8 mouse cellular contexts compared by ENCODE assay signal in the genomic region with DNA sequence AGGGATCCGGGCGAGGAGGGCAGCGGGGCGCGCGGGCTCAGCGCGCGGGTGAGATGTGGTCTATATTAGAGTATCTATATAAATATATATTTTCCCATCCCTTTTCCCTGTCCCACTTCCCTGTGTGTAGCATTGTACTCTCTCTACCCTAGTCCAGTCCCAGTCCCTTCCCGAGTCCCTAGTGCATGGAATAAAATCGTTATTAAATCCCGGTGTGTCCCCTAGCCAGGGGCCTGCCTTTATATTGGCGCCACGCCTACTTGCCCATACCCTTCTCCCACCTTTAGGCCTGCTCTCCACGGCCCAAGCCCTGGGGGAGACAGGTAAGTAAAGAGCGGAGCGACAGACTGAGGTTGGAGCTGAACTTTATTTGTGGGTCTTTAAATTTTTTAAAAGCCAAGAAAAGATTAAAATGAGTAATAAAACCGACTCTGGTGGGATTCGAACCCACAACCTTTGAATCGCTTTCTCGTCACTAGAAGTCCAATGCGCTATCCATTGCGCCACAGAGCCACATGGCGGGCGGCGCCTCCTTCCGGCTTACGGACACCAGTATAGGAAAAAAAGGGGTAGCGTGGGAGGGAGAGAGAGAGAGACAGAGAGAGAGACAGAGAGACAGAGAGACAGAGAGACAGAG. TPM values are rescaled to one million over a fixed set of nuclear protein-coding genes. Genes with fewer than 3 reads are reported as not detected.
A peak's percentile ranks its signal among the peaks of the same experiment; 100 is the strongest.
DNase-seq lines count a peak whose midpoint lies in the region; ATAC-seq and TF ChIP-seq lines count a peak whose summit lies in the region.

No protein-coding gene starts in this region.

- H3K4me1 ChIP-seq in G1E (ENCODE audit: insufficient read depth, low read depth, low read length) = peaks cover 67% of the 10 kb centered on the region
- peaks cover 45% of the 10 kb centered on the region for H3K4me1 ChIP-seq in forebrain, embryonic 15.5 days
- H3K4me1 ChIP-seq in hindbrain, embryonic 10.5 days (replicated peaks) = peaks cover 62% of the 10 kb centered on the region
- peaks cover 44% of the 10 kb centered on the region for H3K4me1 ChIP-seq in lung, embryonic 15.5 days

- no peak for TF ChIP-seq CTCF in G1E (IDR thresholded peaks at IDR 0.05; ENCODE audit: low read depth, low read length)

- WGBS in forebrain, embryonic 15.5 days = under 1% methylated on average over 29 of the region's 29 CpGs
- under 1% methylated on average over 29 of the region's 29 CpGs for WGBS in hindbrain, embryonic 10.5 days
- WGBS in lung, embryonic 15.5 days = 2% methylated on average over 29 of the region's 29 CpGs

- no peaks in the 10 kb centered on the region for H3K36me3 ChIP-seq in G1E (replicated peaks)
- no peaks in the 10 kb centered on the region for H3K36me3 ChIP-seq in forebrain, embryonic 15.5 days
- no peaks in the 10 kb centered on the region for H3K36me3 ChIP-seq in hindbrain, embryonic 10.5 days
- H3K36me3 ChIP-seq in lung, embryonic 15.5 days = no peaks in the 10 kb centered on the region

- peaks cover 17% of the 10 kb centered on the region for H3K27me3 ChIP-seq in G1E (ENCODE audit: insufficient read depth, low read length)
- no peaks in the 10 kb centered on the region for H3K27me3 ChIP-seq in forebrain, embryonic 15.5 days
- H3K27me3 ChIP-seq in hindbrain, embryonic 10.5 days (ENCODE audit: insufficient read depth, poor library complexity, severe bottlenecking) = peaks cover 54% of the 10 kb centered on the region
- peaks cover 3% of the 10 kb centered on the region; the same call in 1 of the 2 replicates for H3K27me3 ChIP-seq in lung, embryonic 15.5 days

- no peak for DNase-seq in G1E (ENCODE audit: low spot score)
- peak; percentile 93 for DNase-seq in c-Kit-positive CD71-positive TER-119-positive erythroid progenitor cells, embryonic 14.5 days (ENCODE audit: low spot score)
- DNase-seq in hindbrain, embryonic 10.5 days (ENCODE audit: low spot score) = peak; percentile 96
- DNase-seq in layer of hippocampus, adult 9-10 months (ENCODE audit: low spot score) = peak; percentile 95
- peak; percentile 90 for DNase-seq in ovary, postnatal 14 days (ENCODE audit: low spot score)
- peak; percentile 88 for DNase-seq in thymus, postnatal 14 days

- no peak for ATAC-seq in G1E (ENCODE audit: extremely low read depth, insufficient number of reproducible peaks, low FRiP score, poor library complexity, severe bottlenecking)
- peak; percentile 17 for ATAC-seq in forebrain, embryonic 15.5 days (replicated peaks)
- ATAC-seq in lung, embryonic 15.5 days (ENCODE audit: borderline replicate concordance, extremely low read depth, low FRiP score, low TSS enrichment) = peak; percentile 1

- no peaks in the 10 kb centered on the region for H3K9me3 ChIP-seq in G1E (replicated peaks)
- H3K9me3 ChIP-seq in forebrain, embryonic 15.5 days = no peaks in the 10 kb centered on the region
- no peaks in the 10 kb centered on the region for H3K9me3 ChIP-seq in hindbrain, embryonic 10.5 days
- H3K9me3 ChIP-seq in lung, embryonic 15.5 days = no peaks in the 10 kb centered on the region

- H3K4me2 ChIP-seq in forebrain, embryonic 15.5 days (replicated peaks) = peak overlapping the region; percentile 89
- H3K4me2 ChIP-seq in lung, embryonic 15.5 days = peak overlapping the region; percentile 94

- peak overlapping the region; percentile 86 for H3K27ac ChIP-seq in forebrain, embryonic 15.5 days (replicated peaks)
- H3K27ac ChIP-seq in hindbrain, embryonic 10.5 days = peak overlapping the region; percentile 84
- peak overlapping the region; percentile 98 for H3K27ac ChIP-seq in lung, embryonic 15.5 days

- peak overlapping the region; percentile 79 for H3K4me3 ChIP-seq in G1E (ENCODE audit: low read depth, low read length)
- peak overlapping the region; percentile 64 for H3K4me3 ChIP-seq in forebrain, embryonic 15.5 days
- peak overlapping the region; percentile 92 for H3K4me3 ChIP-seq in hindbrain, embryonic 10.5 days
- peak overlapping the region; percentile 80 for H3K4me3 ChIP-seq in lung, embryonic 15.5 days

- H3K9ac ChIP-seq in forebrain, embryonic 15.5 days (replicated peaks) = peak overlapping the region; percentile 75
- peak overlapping the region; percentile 78 for H3K9ac ChIP-seq in lung, embryonic 15.5 days

RNA-seq across cellular contexts. Expression of a gene that starts 0.8 kb away (rescaled TPM):
- total RNA-seq in G1E (2014; fragmentation: Nextera tagmentation) (1.4 TPM in 2 replicates), G1E (2017) (0.17 and 0.82 TPM in 2 replicates)
- polyA plus RNA-seq in G1E (2012) = 0.10 and 0.25 TPM in 2 replicates
- 0.31 and 0.38 TPM in 2 replicates for polyA plus RNA-seq in forebrain, embryonic 15.5 days (2015; fragmentation: Nextera tagmentation; extraction: Ambion mirVana)
- polyA plus RNA-seq in hindbrain, embryonic 10.5 days (2016; fragmentation: Nextera tagmentation; extraction: Ambion mirVana) = 0.13 TPM in 1 of 2 replicates, not detected in the other
- 0.36 and 0.57 TPM in 2 replicates for polyA plus RNA-seq in lung, embryonic 15.5 days (2015; fragmentation: Nextera tagmentation; extraction: Ambion mirVana)

RNA-seq across cellular contexts. Expression of a gene that starts 2.5 kb away (rescaled TPM):
- total RNA-seq in G1E (2014; fragmentation: Nextera tagmentation) (1.3 TPM in 1 of 2 replicates, not detected in the other), G1E (2017) (0.16 TPM in 1 of 2 replicates, not detected in the other)
- 0.01 TPM in 1 of 2 replicates, not detected in the other for polyA plus RNA-seq in G1E (2012)
- polyA plus RNA-seq in forebrain, embryonic 15.5 days (2015; fragmentation: Nextera tagmentation; extraction: Ambion mirVana) = 2.2 and 3.6 TPM in 2 replicates
- 0.22 TPM in 1 of 2 replicates, not detected in the other for polyA plus RNA-seq in hindbrain, embryonic 10.5 days (2016; fragmentation: Nextera tagmentation; extraction: Ambion mirVana)
- polyA plus RNA-seq in lung, embryonic 15.5 days (2015; fragmentation: Nextera tagmentation; extraction: Ambion mirVana) = 0.16 and 0.53 TPM in 2 replicates

RNA-seq across cellular contexts. Expression of a gene that starts 3.0 kb away (rescaled TPM):
- total RNA-seq in G1E (2014; fragmentation: Nextera tagmentation) = 0.53 TPM in 1 of 2 replicates, not detected in the other
- total RNA-seq in G1E (2017) = 0.22 TPM in 1 of 2 replicates, not detected in the other
- polyA plus RNA-seq in G1E (2012) = 1.2 and 2.0 TPM in 2 replicates
- polyA plus RNA-seq in forebrain, embryonic 15.5 days (2015; fragmentation: Nextera tagmentation; extraction: Ambion mirVana) = 0.42 and 0.46 TPM in 2 replicates
- polyA plus RNA-seq in hindbrain, embryonic 10.5 days (2016; fragmentation: Nextera tagmentation; extraction: Ambion mirVana) = 0.14 and 0.48 TPM in 2 replicates
- polyA plus RNA-seq in lung, embryonic 15.5 days (2015; fragmentation: Nextera tagmentation; extraction: Ambion mirVana) = 0.52 and 0.60 TPM in 2 replicates

RNA-seq across cellular contexts. Expression of a gene that starts 28.2 kb away (rescaled TPM):
- total RNA-seq in G1E (2014; fragmentation: Nextera tagmentation) (55.2 and 55.5 TPM in 2 replicates), G1E (2017) (8.9 TPM in 2 replicates)
- 40.6 TPM in 2 replicates for polyA plus RNA-seq in G1E (2012)
- polyA plus RNA-seq in forebrain, embryonic 15.5 days (2015; fragmentation: Nextera tagmentation; extraction: Ambion mirVana) = 7.6 and 8.2 TPM in 2 replicates
- 7.8 and 9.8 TPM in 2 replicates for polyA plus RNA-seq in hindbrain, embryonic 10.5 days (2016; fragmentation: Nextera tagmentation; extraction: Ambion mirVana)
- 21.7 and 24.0 TPM in 2 replicates for polyA plus RNA-seq in lung, embryonic 15.5 days (2015; fragmentation: Nextera tagmentation; extraction: Ambion mirVana)

RNA-seq across cellular contexts. Expression of a gene that starts 33.6 kb away (rescaled TPM):
- total RNA-seq in G1E (2014; fragmentation: Nextera tagmentation) (not detected in 2 replicates), G1E (2017) (not detected in 2 replicates)
- not detected in 2 replicates for polyA plus RNA-seq in G1E (2012)
- polyA plus RNA-seq in forebrain, embryonic 15.5 days (2015; fragmentation: Nextera tagmentation; extraction: Ambion mirVana) = not detected in 2 replicates
- not detected in 2 replicates for polyA plus RNA-seq in hindbrain, embryonic 10.5 days (2016; fragmentation: Nextera tagmentation; extraction: Ambion mirVana)
- polyA plus RNA-seq in lung, embryonic 15.5 days (2015; fragmentation: Nextera tagmentation; extraction: Ambion mirVana) = not detected in 2 replicates
